Mouse (Mus musculus) ES-Bruce4 (cell line): Measurements from ENCODE around the gene Nkx2-9.

Source experiments
- CTCF ChIP-seq: IDR thresholded peaks from one replicate; pipeline ENCODE4 v1.8.1; 2011; ENCODE audit warnings: low read depth, low read length
- EP300 ChIP-seq: IDR thresholded peaks from 2 replicates; pipeline ENCODE4 v1.6.1; 2011; ENCODE audit warnings: low read depth, low read length; ENCODE audit not compliant: insufficient read depth
- POLR2A ChIP-seq: IDR thresholded peaks from one replicate; pipeline ENCODE4 v1.8.1; 2011; ENCODE audit warnings: low read length; ENCODE audit not compliant: insufficient read depth

DNA sequence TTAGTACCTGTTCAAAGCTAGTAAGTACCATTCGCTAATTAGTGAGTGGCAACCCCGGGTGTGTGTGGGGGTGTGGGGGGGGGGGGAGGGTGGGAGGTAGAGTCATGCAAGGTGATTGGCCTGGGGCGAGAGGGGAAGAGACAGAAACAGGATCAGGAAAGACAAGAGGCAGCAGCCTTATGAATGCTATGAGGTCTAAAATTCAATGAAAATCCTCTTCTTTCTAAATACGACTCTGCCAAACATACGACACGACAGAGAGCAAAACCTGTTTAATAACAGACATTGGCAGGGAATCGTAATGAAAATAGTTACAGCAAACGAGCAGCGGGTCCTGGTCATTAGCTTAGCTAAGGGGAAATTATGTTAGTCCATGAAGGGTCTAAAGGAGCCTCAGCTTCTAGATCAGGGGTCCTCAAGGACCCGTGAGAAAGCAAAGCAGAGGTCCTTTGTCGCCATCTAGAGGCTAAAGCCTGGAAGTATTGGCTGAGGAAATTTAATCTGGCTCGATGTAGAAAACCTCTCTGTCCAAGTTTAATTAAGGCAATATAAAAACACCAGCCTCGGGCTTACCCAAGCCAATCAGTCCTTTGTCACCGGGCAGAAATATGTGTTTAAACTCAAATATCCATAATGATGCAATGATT, 23.6 kb upstream of the Nkx2-9 start:
- TF ChIP-seq POLR2A (no peak), CTCF (peak; percentile 29), EP300 (no peak)
